Mouse (Mus musculus) forebrain, embryonic 16.5 days (tissue): ENCODE results near the gene Zkscan16. TPM values are rescaled to one million over a fixed set of nuclear protein-coding genes. Genes with fewer than 3 reads are reported as not detected.

Source experiments
- ATAC-seq: fragments of 200-750 bp; cut with Nextera tagmentation; 2 replicates; pipeline ENCODE4 v1.8.0; 2017; ENCODE audit warnings: mild to moderate bottlenecking, moderate library complexity
- H3K27ac ChIP-seq: fragments of 300-500 bp; sonication (generic); 2 replicates; pipeline ENCODE4 v1.5.1; 2014; ENCODE audit warnings: low read length, control low read depth
- H3K27me3 ChIP-seq: fragments of 300-500 bp; sonication (generic); replicated peaks from 2 replicates; pipeline ENCODE4 v1.6.1; 2014; ENCODE audit warnings: low read length; ENCODE audit not compliant: control insufficient read depth, insufficient read depth
- H3K36me3 ChIP-seq: fragments of 300-500 bp; sonication (generic); 2 replicates; pipeline ENCODE4 v1.6.1; 2014; ENCODE audit not compliant: control insufficient read depth, insufficient read depth
- H3K4me1 ChIP-seq: fragments of 300-500 bp; sonication (generic); replicated peaks from 2 replicates; pipeline ENCODE4 v1.6.1; 2014; ENCODE audit warnings: low read length; ENCODE audit not compliant: control insufficient read depth, insufficient read depth
- H3K4me2 ChIP-seq: fragments of 300-500 bp; sonication (generic); 2 replicates; pipeline ENCODE4 v1.6.1; 2014; ENCODE audit warnings: mild to moderate bottlenecking, low read length, control low read depth
- H3K4me3 ChIP-seq: fragments of 300-500 bp; sonication (generic); replicated peaks from 2 replicates; pipeline ENCODE4 v1.5.1; 2014; ENCODE audit warnings: mild to moderate bottlenecking, low read length, control low read depth
- H3K9ac ChIP-seq: fragments of 300-500 bp; sonication (generic); replicated peaks from 2 replicates; pipeline ENCODE4 v1.6.1; 2014; ENCODE audit warnings: low read depth, low read length, control low read depth
- H3K9me3 ChIP-seq: fragments of 300-500 bp; sonication (generic); 2 replicates; pipeline ENCODE4 v1.6.1; 2016; ENCODE audit warnings: low read length; ENCODE audit not compliant: control insufficient read depth
- WGBS: fragments of 180-500 bp; shearing (Covaris S2); extraction: QIAGEN DNeasy Blood & Tissue Kit; methylation state at CpG from one replicate; pipeline ENCODE4 v1.1.7; 2014; 5-methylcytosine and 5-hydroxymethylcytosine counted together
- polyA plus RNA-seq: library from polyadenylated mRNA; unstranded; fragments of >200 nt; fragmentation: Nextera tagmentation; extraction: Ambion mirVana; gene quantifications from 2 replicates; pipeline ENCODE4 v1.2.1, GENCODE M21; 2015

Zkscan16 gene
- polyA plus RNA-seq, 1 experiment from 2014 or later, result 1.7 TPM

GRCm38 (mm10) chr4:59003806-59004200 is 60.4 kb downstream of the Zkscan16 start:
- Histone ChIP-seq H3K4me1 (peaks cover 16% of the 10 kb centered on the region), H3K9me3 (no peaks in the 10 kb centered on the region), H3K4me3 (peak overlapping the region; percentile 96), H3K36me3 (no peaks in the 10 kb centered on the region), H3K27me3 (no peaks in the 10 kb centered on the region), H3K27ac (no peak overlapping the region), H3K4me2 (peak overlapping the region; percentile 97), H3K9ac (peak overlapping the region; percentile 97)
- WGBS, result 36% methylated on average over 7 of the region's 7 CpGs
- no peak for ATAC-seq

DNA sequence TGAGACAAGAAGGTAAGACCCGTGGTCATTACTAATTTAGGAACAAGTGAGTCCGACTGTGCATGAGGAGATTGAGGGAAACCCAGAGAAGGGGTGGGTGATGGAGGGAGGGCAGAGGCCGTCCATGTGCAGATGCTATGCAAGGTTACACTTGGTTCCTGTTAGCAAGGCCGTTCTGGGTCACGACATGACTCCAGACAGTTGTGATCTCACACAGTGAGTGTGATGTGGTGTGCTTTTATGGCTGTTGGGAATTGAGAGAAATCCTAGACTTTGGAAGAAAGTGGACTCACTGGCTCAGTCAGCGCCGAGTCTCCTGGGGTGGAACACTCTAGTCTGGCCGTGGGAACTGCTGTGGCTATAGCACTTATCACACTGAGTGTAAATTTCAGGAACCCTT is 62.8 kb downstream of the Zkscan16 start:
- Histone ChIP-seq H3K27me3 (no peaks in the 10 kb centered on the region), H3K4me3 (no peak overlapping the region), H3K4me1 (peaks cover 16% of the 10 kb centered on the region), H3K9me3 (no peaks in the 10 kb centered on the region), H3K9ac (no peak overlapping the region), H3K36me3 (no peaks in the 10 kb centered on the region), H3K27ac (no peak overlapping the region), H3K4me2 (no peak overlapping the region)
- ATAC-seq, result no peak
- WGBS, result 73% methylated on average over 8 of the region's 8 CpGs

GRCm38 (mm10) chr4:59007016-59007415 is 63.6 kb downstream of the Zkscan16 start:
- H3K4me3 ChIP-seq, result no peak overlapping the region
- no peaks in the 10 kb centered on the region for H3K36me3 ChIP-seq
- H3K4me1 ChIP-seq, result peaks cover 16% of the 10 kb centered on the region
- H3K27me3 ChIP-seq, result no peaks in the 10 kb centered on the region
- H3K27ac ChIP-seq, result no peak overlapping the region
- no peaks in the 10 kb centered on the region for H3K9me3 ChIP-seq
- no peak for ATAC-seq
- no peak overlapping the region for H3K9ac ChIP-seq
- no peak overlapping the region for H3K4me2 ChIP-seq
- WGBS, result 79% methylated on average over 6 of the region's 6 CpGs

Other genes starting within 250 kb of the Zkscan16 start
- gene Olfr267, start 155.9 kb upstream of the Zkscan16 start, polyA plus RNA-seq, result 0.08 TPM in 1 of 2 replicates, not detected in the other
- gene Ecpas, start 30.9 kb upstream of the Zkscan16 start, polyA plus RNA-seq, result 28.8 and 32.5 TPM in 2 replicates
- 3.4 and 4.1 TPM in 2 replicates for gene Ptgr1, start 43.5 kb downstream of the Zkscan16 start, polyA plus RNA-seq
- 3.4 and 5.5 TPM in 2 replicates for gene Dnajc25, start 51.4 kb downstream of the Zkscan16 start, polyA plus RNA-seq
- 2.3 and 4.8 TPM in 2 replicates for gene Gm20503, start 59.6 kb downstream of the Zkscan16 start, polyA plus RNA-seq
- gene Gng10, start 91.5 kb downstream of the Zkscan16 start, polyA plus RNA-seq, result 210 and 212 TPM in 2 replicates
- gene AI481877, start 195.4 kb downstream of the Zkscan16 start, polyA plus RNA-seq, result not detected in 2 replicates
- 17.9 and 18.3 TPM in 2 replicates for gene Ugcg, start 245.6 kb downstream of the Zkscan16 start, polyA plus RNA-seq